Mouse (Mus musculus) bone marrow, adult 2 months (tissue): ENCODE data around the gene Fbxw10. TPM values are rescaled to one million over a fixed set of nuclear protein-coding genes. Genes with fewer than 3 reads are reported as not detected.

Experiments used
- H3K27ac ChIP-seq: fragments of 200-500 bp; 2 replicates; pipeline ENCODE4 v1.5.1; 2012; ENCODE audit warnings: low read depth, mild to moderate bottlenecking, control low read depth, inconsistent platforms, low read length; ENCODE audit not compliant: control insufficient read depth, poor library complexity, insufficient read depth
- H3K4me1 ChIP-seq: fragments of 200-500 bp; 2 replicates; pipeline ENCODE4 v1.6.1; 2011; ENCODE audit warnings: low read length; ENCODE audit not compliant: control insufficient read depth, insufficient read depth
- H3K4me3 ChIP-seq: fragments of 200-500 bp; replicated peaks from 2 replicates; pipeline ENCODE3; 2011; ENCODE audit warnings: mild to moderate bottlenecking, low read depth, low read length, control low read depth; ENCODE audit not compliant: control insufficient read depth
- CTCF ChIP-seq: fragments of 200-500 bp; IDR thresholded peaks from 2 replicates; pipeline ENCODE4 v1.5.1; 2011; ENCODE audit warnings: low read length, control low read depth; ENCODE audit not compliant: control insufficient read depth, insufficient read depth
- POLR2A ChIP-seq: fragments of 200-500 bp; IDR thresholded peaks from 2 replicates; pipeline ENCODE4 v1.6.1; 2011; ENCODE audit warnings: low read depth, mild to moderate bottlenecking, control low read depth, low read length, borderline replicate concordance; ENCODE audit not compliant: control insufficient read depth
- WGBS: fragments of 180-500 bp; shearing (Covaris S2); methylation state at CpG from one replicate; pipeline ENCODE4 v1.1.7; 2018; 5-methylcytosine and 5-hydroxymethylcytosine counted together
- polyA plus RNA-seq: library from polyadenylated mRNA; stranded (reverse); fragments of >200 nt; gene quantifications from 2 replicates; pipeline ENCODE4 v1.2.4, GENCODE M21; 2011; ENCODE audit warnings: low replicate concordance; ENCODE audit not compliant: missing spikeins, insufficient read depth, insufficient read length

Fbxw10 gene
- polyA plus RNA-seq: 0.79 and 2.5 TPM in 2 replicates

DNA sequence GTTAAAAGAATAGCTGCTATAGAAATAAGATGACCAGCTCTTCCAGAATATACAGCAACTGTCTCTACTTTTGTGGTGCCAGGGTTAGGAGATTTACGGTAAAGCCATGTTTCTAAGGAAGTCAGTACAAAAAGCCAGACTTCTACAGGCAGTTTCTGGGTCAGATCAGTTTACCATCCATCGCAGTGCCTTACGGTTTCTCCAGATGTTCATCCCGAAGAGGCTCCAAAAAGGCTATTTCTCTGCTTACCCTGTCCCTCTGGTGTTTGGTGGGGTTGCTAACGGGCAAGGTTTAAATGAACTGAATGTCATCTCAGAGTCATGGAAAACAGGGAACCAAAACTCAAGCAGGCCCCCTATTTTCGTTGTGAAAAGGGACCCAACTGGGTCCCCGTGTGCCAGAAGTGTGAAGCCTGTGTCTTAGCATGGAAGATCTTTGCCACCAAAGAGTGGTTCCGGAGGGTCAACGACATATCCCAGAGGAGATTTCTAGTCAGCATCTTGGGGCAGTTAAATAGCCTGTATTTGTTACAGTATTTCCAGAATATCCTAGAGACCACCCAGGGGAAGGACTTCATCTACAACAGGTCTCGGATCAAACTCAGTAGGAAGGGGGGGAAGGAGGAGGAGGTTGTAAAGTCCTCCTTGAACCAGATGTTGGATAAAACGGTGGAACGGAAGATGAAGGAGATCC, at the start of gene Fbxw10:
Gene Fbxw10, plus strand, starts transcription at position 109 of the 694 bp plus-strand sequence.
- TF ChIP-seq POLR2A (no peak), CTCF (no peak)
- 19% methylated on average over 12 of the region's 12 CpGs for WGBS
- no peak within 1 kb of the TSS for H3K27ac ChIP-seq
- H3K4me1 ChIP-seq: no peaks in the 10 kb centered on the region; the same call in 1 of the 2 replicates
- H3K4me3 ChIP-seq: peak within 1 kb of the TSS; percentile 6

DNA sequence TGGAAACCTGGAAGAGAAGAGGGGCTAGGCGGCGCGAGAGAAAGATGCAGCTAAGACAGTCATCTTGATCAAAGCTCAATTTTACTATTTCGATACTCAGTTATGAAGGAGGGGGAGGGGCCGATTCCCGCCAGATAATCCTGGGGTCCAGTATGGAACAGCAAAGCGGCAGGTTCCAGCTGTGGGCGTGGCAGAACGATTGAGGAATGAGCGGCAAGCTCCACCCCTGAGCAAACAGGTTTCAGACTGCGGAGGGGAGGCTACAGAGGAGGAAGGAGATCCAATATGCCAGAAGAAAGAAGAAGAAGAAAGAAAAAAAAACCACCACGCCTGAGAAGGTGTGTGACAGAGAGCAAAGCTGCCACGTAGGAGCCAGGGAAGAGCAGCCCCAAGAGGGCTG, 42.8 kb upstream of the Fbxw10 start:
- no peak for TF ChIP-seq CTCF
- TF ChIP-seq POLR2A: no peak

DNA sequence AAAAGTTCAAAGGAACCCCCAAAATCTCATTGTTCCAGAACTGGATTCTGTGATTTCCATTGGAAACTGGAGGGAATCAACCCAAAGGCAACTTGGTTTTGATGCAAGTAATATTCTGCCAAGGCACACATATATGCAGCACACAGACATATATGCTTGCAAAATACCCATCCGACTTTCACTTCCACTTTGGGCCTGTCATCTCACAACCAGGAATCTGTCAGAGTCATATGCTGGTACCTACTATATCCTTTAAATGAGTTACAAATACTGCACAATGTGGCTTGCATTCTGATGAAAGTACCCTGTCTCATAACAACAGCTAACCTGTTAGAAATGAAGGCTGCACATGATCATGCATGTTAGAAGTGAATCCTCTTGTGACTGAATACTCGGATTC, 38.9 kb upstream of the Fbxw10 start:
- Histone ChIP-seq H3K4me1 (no peaks in the 10 kb centered on the region), H3K27ac (no peak overlapping the region), H3K4me3 (no peak overlapping the region)
- 50% methylated on average over 2 of the region's 2 CpGs for WGBS
- TF ChIP-seq CTCF (no peak), POLR2A (no peak)

More for the DNA sequence above, 42.8 kb upstream of the Fbxw10 start:
- H3K4me1 ChIP-seq: no peaks in the 10 kb centered on the region
- no peak overlapping the region for H3K4me3 ChIP-seq
- H3K27ac ChIP-seq: no peak overlapping the region
- 73% methylated on average over 13 of the region's 13 CpGs for WGBS

DNA sequence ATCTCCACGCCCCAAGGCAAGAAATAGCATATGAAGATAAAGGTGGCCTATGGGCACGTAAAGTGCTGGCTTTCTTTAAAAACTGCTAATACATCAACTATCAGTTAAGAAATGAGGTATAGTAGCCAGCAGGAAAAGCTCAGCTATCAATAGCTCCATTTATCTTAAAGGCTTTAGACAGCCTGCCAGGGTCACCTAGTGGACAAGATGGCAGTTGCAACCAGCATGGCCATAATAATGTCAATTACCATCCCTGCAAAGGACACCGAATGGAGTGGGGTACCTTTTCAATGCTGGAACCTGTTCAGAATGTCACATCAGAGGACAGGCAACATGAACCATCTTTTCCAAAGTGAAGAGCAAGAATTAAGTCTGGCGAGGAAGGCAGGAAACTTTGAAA, 37.7 kb upstream of the Fbxw10 start:
- no peak; the same call in 1 of the 2 replicates for TF ChIP-seq CTCF
- no peak for TF ChIP-seq POLR2A
- H3K27ac ChIP-seq: no peak overlapping the region
- 74% methylated on average over 4 of the region's 4 CpGs for WGBS
- H3K4me1 ChIP-seq: no peaks in the 10 kb centered on the region
- H3K4me3 ChIP-seq: no peak overlapping the region

DNA sequence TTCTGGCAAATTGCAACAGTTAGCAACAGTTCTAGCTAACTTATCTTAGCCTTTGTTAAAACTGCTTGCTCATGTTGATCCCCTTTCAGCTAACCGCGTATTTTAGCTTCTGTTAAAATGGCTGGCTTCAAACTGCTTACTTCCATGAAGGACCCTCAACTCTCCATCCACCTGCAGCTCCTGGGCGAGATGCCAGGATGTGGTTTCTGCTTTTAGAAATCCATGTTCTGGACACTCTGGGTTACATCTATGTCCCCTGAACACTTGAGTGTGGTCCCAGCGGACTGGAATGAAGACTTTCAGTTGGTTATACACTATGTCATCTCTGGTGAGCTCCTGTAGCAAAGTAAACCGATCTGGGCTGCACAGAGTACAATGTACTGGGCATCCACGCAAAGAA, 34.6 kb upstream of the Fbxw10 start:
- 48% methylated on average over 6 of the region's 6 CpGs for WGBS
- TF ChIP-seq POLR2A (no peak), CTCF (no peak)
- Histone ChIP-seq H3K4me3 (no peak overlapping the region), H3K4me1 (no peaks in the 10 kb centered on the region), H3K27ac (no peak overlapping the region)

DNA sequence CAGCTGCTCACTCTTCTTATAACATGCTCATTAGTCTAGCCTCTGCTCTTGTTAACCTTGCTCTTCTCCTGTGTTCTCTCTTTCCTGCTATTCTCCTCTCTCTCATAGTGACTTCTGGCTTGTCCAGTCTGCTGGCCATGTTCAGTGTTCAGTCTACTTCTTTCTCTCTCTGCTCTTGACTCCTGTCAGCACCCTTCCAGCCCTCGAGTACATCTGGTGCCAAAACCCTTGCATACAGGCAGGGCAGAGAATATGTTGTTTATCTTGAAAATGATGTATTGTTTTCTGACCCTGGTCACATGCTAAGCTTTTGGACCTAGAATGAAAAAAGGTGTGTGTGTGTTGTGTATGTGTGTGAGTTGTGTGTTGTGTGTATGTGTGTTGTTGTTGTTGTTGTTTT, 33.4 kb upstream of the Fbxw10 start:
- no peak overlapping the region for H3K4me3 ChIP-seq
- TF ChIP-seq CTCF (no peak), POLR2A (no peak)
- WGBS: 46% methylated on average over 1 of the region's 1 CpGs
- no peaks in the 10 kb centered on the region for H3K4me1 ChIP-seq
- no peak overlapping the region for H3K27ac ChIP-seq

DNA sequence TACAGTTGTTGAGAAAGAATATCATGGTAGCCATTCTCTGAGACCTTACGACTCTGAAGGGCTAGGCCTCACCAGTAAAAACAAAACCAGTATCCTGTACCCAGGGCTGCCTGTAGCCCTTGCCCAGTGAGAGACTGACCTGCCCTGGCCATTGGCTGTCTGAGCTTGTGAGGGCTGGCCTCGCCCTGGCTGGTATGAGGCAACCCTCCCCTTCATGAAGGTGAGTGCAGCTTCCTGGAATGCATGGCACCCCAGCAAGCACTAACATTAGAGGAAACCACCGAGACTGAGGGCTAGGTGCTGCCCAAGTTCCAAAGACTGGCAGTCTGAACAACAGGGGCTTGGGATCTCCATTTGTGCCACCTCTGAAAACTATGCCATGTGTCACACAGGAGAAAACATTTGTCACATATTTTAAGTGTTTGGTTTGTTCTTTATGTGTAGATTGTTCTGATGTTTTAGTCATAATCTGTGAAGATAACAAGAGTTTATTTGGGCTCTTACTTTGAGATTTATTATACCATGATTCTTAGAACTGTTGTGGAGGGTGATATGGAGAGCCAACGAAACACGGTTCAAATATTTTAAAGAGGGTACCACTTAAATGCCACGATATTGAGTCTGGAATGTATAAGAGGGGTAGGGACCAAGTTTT, 32.8 kb upstream of the Fbxw10 start:
- H3K4me1 ChIP-seq: no peaks in the 10 kb centered on the region
- no peak overlapping the region for H3K4me3 ChIP-seq
- WGBS: 58% methylated on average over 6 of the region's 6 CpGs
- no peak overlapping the region for H3K27ac ChIP-seq
- TF ChIP-seq CTCF (no peak), POLR2A (no peak)

DNA sequence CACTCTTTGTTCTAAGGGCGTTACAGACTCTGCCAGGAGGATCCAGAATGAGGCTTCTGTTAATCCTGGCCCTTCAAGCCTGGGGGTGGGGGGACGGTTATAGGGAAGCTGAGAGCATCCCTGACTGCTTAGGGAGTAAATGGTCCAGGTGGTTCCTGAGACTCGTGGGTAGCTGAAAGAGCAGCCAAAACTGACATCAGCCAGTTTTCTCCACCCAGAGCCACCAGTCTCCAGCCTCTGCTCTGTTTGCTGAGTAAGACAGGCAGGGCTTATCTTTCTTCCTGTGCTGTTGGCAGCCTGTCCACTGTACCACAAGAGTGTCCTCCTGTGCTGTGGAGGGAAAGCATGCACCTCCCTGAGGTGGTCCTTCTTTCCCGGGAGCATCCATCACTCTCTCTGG, 32.2 kb upstream of the Fbxw10 start:
- Histone ChIP-seq H3K4me1 (peaks cover 2% of the 10 kb centered on the region; the same call in 1 of the 2 replicates), H3K4me3 (no peak overlapping the region), H3K27ac (no peak overlapping the region)
- 35% methylated on average over 4 of the region's 4 CpGs for WGBS
- no peak for TF ChIP-seq CTCF
- TF ChIP-seq POLR2A: no peak

DNA sequence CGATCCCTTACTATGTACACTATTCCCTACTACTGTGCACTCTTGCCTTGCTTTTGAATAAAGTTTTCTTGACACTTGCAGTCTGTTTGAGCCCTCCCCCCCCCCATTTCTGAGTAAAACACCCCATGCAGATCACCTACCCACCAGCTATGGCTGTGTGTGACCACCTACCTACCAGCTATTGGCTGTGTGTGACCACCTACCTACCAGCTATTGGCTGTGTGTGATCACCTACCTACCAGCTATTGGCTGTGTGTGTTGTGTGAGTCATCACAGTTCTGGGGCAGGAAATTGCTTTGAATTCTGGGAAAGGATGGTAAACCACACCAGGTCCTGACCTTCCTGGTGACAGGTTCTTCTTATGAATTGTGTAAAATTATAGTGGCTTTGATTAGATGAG, 31.4 kb upstream of the Fbxw10 start:
- peaks cover 2% of the 10 kb centered on the region; the same call in 1 of the 2 replicates for H3K4me1 ChIP-seq

More for the DNA sequence above, 31.4 kb upstream of the Fbxw10 start:
- Histone ChIP-seq H3K27ac (no peak overlapping the region), H3K4me3 (no peak overlapping the region)
- TF ChIP-seq CTCF (no peak), POLR2A (no peak)
- 81% methylated on average over 1 of the region's 1 CpGs for WGBS
